Mouse (Mus musculus) bone marrow, adult 2 months (tissue): ENCODE results near the gene Ccl5. TPM values are rescaled to one million over a fixed set of nuclear protein-coding genes. Genes with fewer than 3 reads are reported as not detected.
A peak's percentile ranks its signal among the peaks of the same experiment; 100 is the strongest.
"Not testable (repeated sequence)": the region's sequence is repeated elsewhere in the genome, so short reads cannot be mapped to it uniquely, and the experiment has no call there.

Experiments used
- H3K27ac ChIP-seq: fragments of 200-500 bp; 2 replicates; pipeline ENCODE4 v1.5.1; 2012; ENCODE audit warnings: low read depth, mild to moderate bottlenecking, control low read depth, inconsistent platforms, low read length; ENCODE audit not compliant: control insufficient read depth, poor library complexity, insufficient read depth
- H3K4me1 ChIP-seq: fragments of 200-500 bp; 2 replicates; pipeline ENCODE4 v1.6.1; 2011; ENCODE audit warnings: low read length; ENCODE audit not compliant: control insufficient read depth, insufficient read depth
- H3K4me3 ChIP-seq: fragments of 200-500 bp; replicated peaks from 2 replicates; pipeline ENCODE3; 2011; ENCODE audit warnings: mild to moderate bottlenecking, low read depth, low read length, control low read depth; ENCODE audit not compliant: control insufficient read depth
- CTCF ChIP-seq: fragments of 200-500 bp; IDR thresholded peaks from 2 replicates; pipeline ENCODE4 v1.5.1; 2011; ENCODE audit warnings: low read length, control low read depth; ENCODE audit not compliant: control insufficient read depth, insufficient read depth
- POLR2A ChIP-seq: fragments of 200-500 bp; IDR thresholded peaks from 2 replicates; pipeline ENCODE4 v1.6.1; 2011; ENCODE audit warnings: low read depth, mild to moderate bottlenecking, control low read depth, low read length, borderline replicate concordance; ENCODE audit not compliant: control insufficient read depth
- WGBS: fragments of 180-500 bp; shearing (Covaris S2); methylation state at CpG from one replicate; pipeline ENCODE4 v1.1.7; 2018; 5-methylcytosine and 5-hydroxymethylcytosine counted together
- polyA plus RNA-seq: library from polyadenylated mRNA; stranded (reverse); fragments of >200 nt; gene quantifications from 2 replicates; pipeline ENCODE4 v1.2.4, GENCODE M21; 2011; ENCODE audit warnings: low replicate concordance; ENCODE audit not compliant: missing spikeins, insufficient read depth, insufficient read length

The Ccl5 gene
- polyA plus RNA-seq, 1 experiment, result 22.7 TPM

DNA sequence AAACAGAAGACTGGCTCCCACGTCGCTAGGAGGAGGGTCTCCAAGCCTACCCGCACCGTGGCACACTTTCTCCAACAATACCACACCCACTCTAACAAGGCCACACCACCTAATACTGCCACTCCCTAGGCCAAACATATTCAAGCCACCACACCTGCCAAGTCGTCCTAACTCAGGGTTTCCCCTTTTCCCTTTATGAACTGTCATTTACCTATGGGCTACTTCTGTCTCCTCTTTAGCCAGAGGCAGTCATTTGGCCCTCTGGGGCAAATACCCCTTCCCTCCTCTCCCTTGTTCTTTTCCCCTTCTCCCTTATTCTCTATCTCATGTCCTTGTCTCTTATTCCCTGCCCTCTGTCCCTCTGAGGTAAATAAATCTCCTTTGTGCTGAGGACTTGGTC is 21.4 kb upstream of the Ccl5 start:
- 73% methylated on average over 5 of the region's 5 CpGs for WGBS
- TF ChIP-seq POLR2A, result no peak
- no peak for TF ChIP-seq CTCF
- Histone ChIP-seq H3K4me3 (no peak overlapping the region), H3K4me1 (peaks cover 6% of the 10 kb centered on the region), H3K27ac (no peak overlapping the region)

DNA sequence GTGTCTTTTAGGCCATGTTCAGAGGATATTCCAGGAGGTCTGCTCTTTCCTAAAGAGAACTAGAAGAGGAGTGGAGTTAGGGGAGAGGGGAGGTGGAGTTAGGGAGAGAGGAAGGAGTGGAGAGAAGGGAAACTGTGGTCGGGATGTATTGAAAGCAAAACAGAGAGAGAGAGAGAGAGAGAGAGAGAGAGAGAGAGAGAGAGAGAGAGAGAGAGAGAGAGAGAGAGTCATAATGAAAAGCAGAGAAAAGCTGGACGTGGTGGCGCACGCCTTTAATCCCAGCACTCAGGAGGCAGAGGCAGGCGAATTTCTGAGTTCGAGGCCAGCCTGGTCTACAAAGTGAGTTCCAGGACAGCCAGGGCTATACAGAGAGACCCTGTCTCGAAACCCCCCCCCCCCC is 20.7 kb upstream of the Ccl5 start:
- H3K27ac ChIP-seq, result peak overlapping the region; percentile 5; the same call in 1 of the 2 replicates
- H3K4me3 ChIP-seq, H3K4me1 ChIP-seq: not testable (repeated sequence)
- WGBS, result 66% methylated on average over 7 of the region's 7 CpGs

GRCm38 (mm10) chr11:83550186-83550632 is 19.9 kb upstream of the Ccl5 start:
- WGBS, result 3% methylated on average over 5 of the region's 5 CpGs
- no peak overlapping the region for H3K4me3 ChIP-seq
- H3K4me1 ChIP-seq, result peaks cover 6% of the 10 kb centered on the region
- H3K27ac ChIP-seq, result no peak overlapping the region; the same call in 1 of the 2 replicates
- no peak for TF ChIP-seq POLR2A
- no peak for TF ChIP-seq CTCF

DNA sequence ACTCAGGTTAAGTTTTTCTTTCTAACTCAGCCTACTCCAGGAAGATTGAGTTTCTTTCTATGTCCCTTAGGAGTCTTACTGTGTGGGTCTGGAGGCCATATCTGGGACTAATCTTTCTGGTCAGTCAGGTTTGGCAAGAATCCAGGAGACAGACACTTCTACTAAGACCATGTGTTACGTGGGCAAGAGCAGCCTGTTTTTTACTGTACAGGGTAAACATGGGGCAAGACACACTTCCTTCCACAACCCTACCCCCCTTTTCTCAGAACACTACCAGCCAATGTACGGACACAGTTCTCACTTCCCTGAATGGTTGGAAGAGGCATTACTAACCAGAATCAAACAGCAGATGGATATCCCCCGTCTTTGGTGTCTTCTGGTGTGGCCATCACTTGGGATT is 13.9 kb upstream of the Ccl5 start:
- Histone ChIP-seq H3K4me1 (no peaks in the 10 kb centered on the region; the same call in 1 of the 2 replicates), H3K27ac (no peak overlapping the region), H3K4me3 (no peak overlapping the region)
- 11% methylated on average over 3 of the region's 3 CpGs for WGBS
- TF ChIP-seq CTCF (no peak), POLR2A (no peak)

DNA sequence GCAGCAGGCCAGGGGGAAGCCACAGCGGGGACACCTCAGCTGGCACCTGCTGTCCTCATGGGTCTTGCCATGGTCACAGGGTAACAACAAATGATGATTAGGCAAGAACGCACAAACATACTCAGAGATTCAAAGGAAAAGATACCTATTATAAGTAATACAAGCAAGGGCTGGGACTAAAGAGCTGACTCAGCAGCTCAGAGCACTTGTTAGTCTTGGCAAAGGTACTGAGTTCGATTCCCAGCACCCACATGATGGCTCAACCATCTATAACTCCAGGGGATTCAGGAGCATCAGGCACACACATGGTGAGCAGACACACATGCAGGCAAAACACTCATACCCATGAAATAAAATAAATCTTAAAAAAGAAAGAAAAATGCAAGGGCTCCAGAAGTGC is 11.1 kb upstream of the Ccl5 start:
- H3K27ac ChIP-seq, result no peak overlapping the region
- 75% methylated on average over 3 of the region's 3 CpGs for WGBS
- H3K4me3 ChIP-seq, result no peak overlapping the region
- no peak for TF ChIP-seq POLR2A
- no peak for TF ChIP-seq CTCF
- peaks cover 2% of the 10 kb centered on the region; the same call in 1 of the 2 replicates for H3K4me1 ChIP-seq

- H3K4me3 ChIP-seq, result no peak overlapping the region
- 92% methylated on average over 2 of the region's 2 CpGs for WGBS
- H3K27ac ChIP-seq, result no peak overlapping the region
- no peak for TF ChIP-seq POLR2A
- no peak for TF ChIP-seq CTCF
- H3K4me1 ChIP-seq, result peaks cover 2% of the 10 kb centered on the region; the same call in 1 of the 2 replicates
These were observed 10.6 kb upstream of the Ccl5 start for GRCm38 (mm10) chr11:83540931-83541330.

DNA sequence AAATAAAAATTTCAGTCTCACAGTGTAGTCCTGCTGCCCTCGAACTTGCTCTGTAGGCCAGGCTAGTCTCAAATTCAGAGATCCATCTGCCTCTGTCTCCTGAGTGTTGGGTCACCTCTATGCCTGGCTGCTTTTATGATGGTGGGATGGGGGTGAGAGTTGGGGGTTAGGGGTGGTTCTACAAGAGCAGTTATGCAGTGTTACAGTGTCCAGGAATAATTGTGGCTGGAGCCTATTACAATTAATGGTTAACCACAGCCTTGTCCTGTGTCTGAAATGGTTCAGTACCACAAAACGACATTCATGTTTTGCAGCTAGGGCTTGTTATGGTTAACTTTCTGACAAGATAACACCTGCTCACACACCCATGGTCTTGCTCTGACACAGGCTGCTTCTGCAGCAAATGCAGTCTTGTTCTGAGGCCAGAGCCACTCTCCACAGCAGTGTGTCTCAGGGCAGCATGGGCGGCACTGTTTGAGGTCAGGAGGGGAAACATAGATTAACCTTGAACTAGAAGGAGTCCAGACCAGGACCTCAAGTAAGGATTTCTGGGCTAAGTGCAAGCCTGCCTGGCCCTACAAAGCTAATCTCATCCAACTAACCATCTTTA is 8.5 kb upstream of the Ccl5 start:
- H3K4me1 ChIP-seq, result peaks cover 8% of the 10 kb centered on the region
- WGBS, result 49% methylated on average over 3 of the region's 3 CpGs
- TF ChIP-seq CTCF, result no peak
- TF ChIP-seq POLR2A, result no peak

GRCm38 (mm10) chr11:83536831-83537230 is 6.5 kb upstream of the Ccl5 start:
- H3K4me1 ChIP-seq, result peaks cover 10% of the 10 kb centered on the region

More for the DNA sequence above, 8.5 kb upstream of the Ccl5 start:
- Histone ChIP-seq H3K27ac (no peak overlapping the region), H3K4me3 (no peak overlapping the region)

More at GRCm38 (mm10) chr11:83536831-83537230, 6.5 kb upstream of the Ccl5 start:
- 48% methylated on average over 3 of the region's 3 CpGs for WGBS
- Histone ChIP-seq H3K27ac (peak overlapping the region; percentile 22; the same call in 1 of the 2 replicates), H3K4me3 (no peak overlapping the region)
- TF ChIP-seq CTCF, result no peak
- TF ChIP-seq POLR2A, result no peak
